Mouse (Mus musculus) hindbrain, embryonic 12.5 days (tissue): Measurements from ENCODE around the gene Gm10295. TPM values are rescaled to one million over a fixed set of nuclear protein-coding genes. Genes with fewer than 3 reads are reported as not detected.

ENCODE experiments used
- ATAC-seq: fragments of 200-750 bp; cut with Nextera tagmentation; 2 replicates; pipeline ENCODE4 v1.8.0; 2017; ENCODE audit warnings: moderate TSS enrichment; ENCODE audit not compliant: low FRiP score
- H3K27ac ChIP-seq: fragments of 300-500 bp; sonication (generic); 2 replicates; pipeline ENCODE4 v1.5.1; 2016; ENCODE audit warnings: mild to moderate bottlenecking
- H3K27me3 ChIP-seq: fragments of 300-500 bp; sonication (generic); 2 replicates; pipeline ENCODE4 v1.6.1; 2016; ENCODE audit warnings: mild to moderate bottlenecking
- H3K36me3 ChIP-seq: fragments of 300-500 bp; sonication (generic); 2 replicates; pipeline ENCODE4 v1.6.1; 2016; ENCODE audit warnings: mild to moderate bottlenecking
- H3K4me1 ChIP-seq: fragments of 300-500 bp; sonication (generic); 2 replicates; pipeline ENCODE4 v1.6.1; 2016
- H3K4me2 ChIP-seq: fragments of 300-500 bp; sonication (generic); replicated peaks from 2 replicates; pipeline ENCODE4 v1.6.1; 2016; ENCODE audit warnings: mild to moderate bottlenecking
- H3K4me3 ChIP-seq: fragments of 300-500 bp; sonication (generic); 2 replicates; pipeline ENCODE4 v1.5.1; 2016; ENCODE audit warnings: mild to moderate bottlenecking
- H3K9ac ChIP-seq: fragments of 300-500 bp; sonication (generic); 2 replicates; pipeline ENCODE4 v1.6.1; 2016; ENCODE audit warnings: mild to moderate bottlenecking, moderate library complexity
- H3K9me3 ChIP-seq: fragments of 300-500 bp; sonication (generic); replicated peaks from 2 replicates; pipeline ENCODE4 v1.6.1; 2016; ENCODE audit warnings: mild to moderate bottlenecking
- WGBS: fragments of 180-500 bp; shearing (Covaris S2); methylation state at CpG from one replicate; pipeline ENCODE4 v1.1.7; 2016; 5-methylcytosine and 5-hydroxymethylcytosine counted together
- polyA plus RNA-seq: library from polyadenylated mRNA; unstranded; fragments of >200 nt; fragmentation: Nextera tagmentation; extraction: Ambion mirVana; gene quantifications from 2 replicates; pipeline ENCODE4 v1.2.1, GENCODE M21; 2016

The Gm10295 gene
- not detected in 2 replicates for polyA plus RNA-seq

DNA sequence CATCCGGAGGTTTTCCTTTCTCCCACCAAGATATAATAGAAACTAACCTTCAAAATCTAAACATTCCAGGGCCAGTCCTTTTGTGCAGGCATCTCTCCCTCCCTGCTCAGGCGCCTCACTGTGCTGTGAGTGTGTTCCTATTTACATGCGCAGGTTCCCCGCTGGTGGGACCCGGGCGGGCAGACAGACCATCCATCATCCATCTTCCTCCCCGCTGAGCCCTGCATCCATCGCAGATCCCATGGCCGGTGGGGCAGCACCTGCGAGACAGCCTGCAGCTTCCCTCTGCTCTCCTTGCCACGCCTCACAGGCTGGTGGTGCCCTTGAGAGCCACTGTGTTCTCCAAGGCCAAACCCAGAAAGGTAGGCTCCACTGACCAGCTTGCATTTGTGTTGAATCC, at the start of gene Gm10295:
Gene Gm10295 (minus strand): TSS at position 122 of the 400 bp plus-strand sequence.
- Histone ChIP-seq H3K36me3 (no peaks in the 10 kb centered on the region), H3K9ac (no peak within 1 kb of the TSS), H3K9me3 (no peaks in the 10 kb centered on the region), H3K27ac (peak within 1 kb of the TSS; percentile 62; the same call in 1 of the 2 replicates), H3K4me1 (peaks cover 11% of the 10 kb centered on the region), H3K4me2 (peak within 1 kb of the TSS; percentile 42), H3K4me3 (no peak within 1 kb of the TSS), H3K27me3 (no peaks in the 10 kb centered on the region)
- 3% methylated on average over 11 of the region's 11 CpGs for WGBS
- peak; percentile 73 for ATAC-seq

DNA sequence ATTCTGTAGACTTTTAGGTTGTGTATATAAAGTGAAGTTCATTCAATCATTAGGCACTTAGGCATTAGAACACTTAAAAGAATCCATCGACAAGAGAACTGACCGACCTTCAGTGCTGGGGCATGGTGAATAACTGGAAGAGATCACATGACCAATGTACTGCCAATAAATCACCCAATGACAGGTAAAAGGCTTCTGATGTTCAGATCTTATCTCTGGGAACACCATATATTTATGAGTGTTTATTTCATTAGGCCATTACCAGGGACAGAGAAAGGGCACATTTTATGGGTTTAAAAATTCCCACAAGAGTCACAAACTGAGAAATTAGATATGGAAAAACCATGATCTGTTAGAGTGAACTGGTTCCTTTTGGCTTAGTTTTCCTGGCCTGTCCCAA, 49.7 kb upstream of the Gm10295 start:
- Histone ChIP-seq H3K36me3 (no peaks in the 10 kb centered on the region), H3K4me1 (no peaks in the 10 kb centered on the region), H3K9me3 (no peaks in the 10 kb centered on the region), H3K4me3 (no peak overlapping the region), H3K27ac (no peak overlapping the region), H3K4me2 (no peak overlapping the region), H3K27me3 (no peaks in the 10 kb centered on the region), H3K9ac (no peak overlapping the region)
- 82% methylated on average over 2 of the region's 2 CpGs for WGBS
- ATAC-seq = no peak

DNA sequence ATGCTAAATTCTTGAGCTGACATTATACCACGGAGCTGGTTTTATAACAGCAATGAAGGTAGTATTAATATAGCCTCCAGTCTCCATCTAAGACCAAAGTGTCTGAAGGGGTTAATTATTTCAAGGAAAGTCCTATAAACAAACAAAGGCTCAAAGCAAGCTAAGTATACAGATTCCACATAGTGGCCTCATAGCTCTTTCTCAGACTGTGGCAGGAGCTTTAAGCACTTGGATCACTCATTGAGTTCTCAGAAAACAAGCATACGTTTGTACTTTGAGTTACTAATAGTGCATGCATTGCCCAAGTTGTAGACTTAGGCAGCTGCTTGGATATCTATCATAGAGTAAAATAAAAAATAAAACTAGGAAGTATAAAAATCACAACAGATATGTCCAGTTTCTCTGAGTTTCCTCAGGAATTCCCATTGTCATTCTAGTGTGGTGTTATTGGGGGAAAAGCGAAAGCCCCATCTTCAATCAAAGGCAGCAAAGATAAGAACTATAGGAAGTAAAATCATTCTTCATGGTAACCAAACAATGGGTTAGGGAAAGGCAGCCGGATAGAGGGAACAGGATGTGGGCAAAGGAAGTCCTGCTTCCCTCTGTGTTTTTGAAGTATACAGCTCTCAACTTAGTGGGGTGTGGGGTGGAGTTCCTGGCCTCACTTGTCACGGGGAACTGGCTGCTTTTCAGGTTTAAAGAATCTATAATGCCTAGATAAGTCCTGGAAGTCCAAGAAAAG, 48.8 kb upstream of the Gm10295 start:
- ATAC-seq = no peak
- no peak overlapping the region for H3K4me2 ChIP-seq
- whole genome bisulfite sequencing = 77% methylated on average over 5 of the region's 5 CpGs
- H3K36me3 ChIP-seq = no peaks in the 10 kb centered on the region
- H3K9ac ChIP-seq = no peak overlapping the region
- H3K9me3 ChIP-seq = no peaks in the 10 kb centered on the region
- H3K27me3 ChIP-seq = no peaks in the 10 kb centered on the region
- H3K4me3 ChIP-seq = no peak overlapping the region
- no peaks in the 10 kb centered on the region for H3K4me1 ChIP-seq
- H3K27ac ChIP-seq = no peak overlapping the region

DNA sequence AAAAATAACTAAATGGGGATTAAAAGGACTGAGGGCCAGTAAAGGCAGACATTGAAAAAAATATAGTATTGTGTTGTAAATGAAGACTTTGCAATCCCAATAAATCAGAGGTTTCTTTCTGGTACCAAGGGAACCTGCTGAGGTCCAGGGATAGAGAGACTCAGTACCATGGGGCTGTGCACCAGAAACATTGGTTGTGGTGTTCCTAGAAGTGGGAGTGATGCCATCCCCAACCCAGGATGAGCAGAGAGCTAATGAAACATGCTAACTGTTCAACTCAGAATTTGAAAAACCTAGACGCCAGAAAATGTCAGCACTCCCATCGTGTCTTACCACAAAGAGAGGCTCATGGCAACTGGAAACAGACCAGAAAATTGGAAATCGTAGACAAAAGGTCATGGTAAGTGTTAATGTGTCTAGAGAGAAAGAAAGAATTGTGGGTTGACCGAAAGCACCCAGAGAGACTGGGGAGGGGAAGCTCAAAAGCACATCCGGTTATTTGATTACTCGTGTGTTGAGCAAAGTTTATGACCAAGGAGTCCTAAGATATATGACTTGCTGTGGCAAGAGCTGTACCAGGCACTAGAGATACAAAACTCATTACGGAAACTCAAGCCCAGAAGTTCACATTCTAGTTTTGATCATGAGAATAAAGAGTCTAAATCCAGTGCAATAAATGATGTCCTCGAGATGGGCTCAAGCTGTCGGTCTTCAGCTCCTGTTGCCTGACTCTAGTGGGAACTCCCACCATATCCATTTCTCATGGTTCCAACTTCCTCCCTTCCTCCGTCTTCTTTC, 47.9 kb upstream of the Gm10295 start:
- 83% methylated on average over 10 of the region's 10 CpGs for WGBS
- H3K9ac ChIP-seq = no peak overlapping the region
- no peaks in the 10 kb centered on the region for H3K4me1 ChIP-seq
- no peak overlapping the region for H3K27ac ChIP-seq
- H3K4me2 ChIP-seq = no peak overlapping the region
- no peaks in the 10 kb centered on the region for H3K27me3 ChIP-seq
- H3K36me3 ChIP-seq = no peaks in the 10 kb centered on the region
- H3K9me3 ChIP-seq = no peaks in the 10 kb centered on the region
- no peak overlapping the region for H3K4me3 ChIP-seq
- ATAC-seq = no peak

DNA sequence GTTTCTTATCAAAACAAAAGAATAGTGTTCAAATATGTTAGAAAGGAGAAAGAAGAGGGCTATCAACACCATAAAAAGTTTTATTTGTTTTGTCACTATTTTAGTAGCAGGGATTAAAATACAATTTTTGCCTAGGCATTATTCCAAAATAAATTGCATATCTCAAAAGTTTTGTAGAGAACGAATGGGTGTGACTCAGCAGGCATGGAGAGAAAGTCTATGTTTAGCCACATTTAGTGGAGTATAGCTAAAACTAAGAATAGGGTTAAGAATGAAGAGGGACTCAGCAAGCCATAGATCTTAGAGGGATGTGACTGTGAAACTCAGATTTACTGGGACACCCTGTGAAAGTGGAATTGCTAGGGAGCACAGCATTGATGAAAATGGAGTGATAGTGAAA, 47.1 kb upstream of the Gm10295 start:
- Histone ChIP-seq H3K36me3 (no peaks in the 10 kb centered on the region), H3K4me1 (no peaks in the 10 kb centered on the region), H3K9me3 (no peaks in the 10 kb centered on the region), H3K4me3 (no peak overlapping the region), H3K9ac (no peak overlapping the region), H3K4me2 (no peak overlapping the region), H3K27me3 (no peaks in the 10 kb centered on the region), H3K27ac (no peak overlapping the region)
- ATAC-seq = no peak
- WGBS = 80% methylated on average over 1 of the region's 1 CpGs

DNA sequence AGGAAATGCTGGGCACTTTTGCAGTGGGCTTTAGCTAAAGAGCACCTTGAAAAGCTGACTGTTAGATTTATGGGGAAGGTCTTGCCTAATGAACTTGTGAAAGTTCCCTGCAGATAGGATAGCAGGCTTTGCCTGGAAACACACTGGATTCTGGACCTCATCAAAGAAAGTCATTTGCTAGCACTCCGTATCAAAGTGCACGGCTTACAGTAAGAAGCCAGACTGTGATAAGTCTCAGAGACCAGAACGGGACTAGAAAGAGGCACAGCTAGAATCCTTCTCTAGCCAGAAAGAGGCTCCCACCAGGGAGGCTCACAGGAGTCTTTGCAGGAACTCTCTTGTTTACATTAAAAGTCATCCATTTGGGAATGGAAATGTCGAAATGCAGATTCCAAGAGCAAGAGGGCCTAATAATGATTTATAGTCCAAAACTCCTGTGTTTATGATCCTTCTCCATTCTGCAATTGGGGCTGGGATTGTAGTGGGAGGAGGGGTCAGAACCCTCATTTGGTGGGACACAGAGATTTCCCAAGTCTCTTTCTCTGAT, 41.6 kb upstream of the Gm10295 start:
- Histone ChIP-seq H3K27ac (no peak overlapping the region), H3K36me3 (no peaks in the 10 kb centered on the region), H3K4me1 (no peaks in the 10 kb centered on the region), H3K27me3 (no peaks in the 10 kb centered on the region), H3K4me2 (no peak overlapping the region), H3K9ac (no peak overlapping the region), H3K4me3 (no peak overlapping the region), H3K9me3 (no peaks in the 10 kb centered on the region)
- ATAC-seq = no peak
- 37% methylated on average over 4 of the region's 4 CpGs for WGBS

DNA sequence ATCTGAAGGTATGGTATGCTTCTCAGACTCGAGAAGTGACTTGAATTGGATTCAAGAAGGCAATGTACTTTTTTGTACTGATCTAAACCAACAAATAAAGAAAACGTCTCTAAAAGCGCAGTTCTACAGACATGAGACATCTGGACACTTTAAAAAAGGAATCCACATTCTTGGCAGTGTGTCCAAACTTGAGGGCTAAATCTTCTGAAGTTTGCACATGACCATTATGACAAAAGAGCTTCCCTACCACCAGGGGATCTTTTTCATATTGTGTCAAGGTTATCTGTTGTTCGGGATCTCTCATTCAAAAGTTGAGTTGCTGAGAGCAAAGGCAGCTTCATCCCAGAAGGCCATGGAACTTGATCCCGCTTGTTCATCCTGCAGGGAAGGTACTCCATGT, 40.0 kb upstream of the Gm10295 start:
- Histone ChIP-seq H3K9ac (no peak overlapping the region), H3K36me3 (no peaks in the 10 kb centered on the region), H3K4me1 (no peaks in the 10 kb centered on the region), H3K27ac (no peak overlapping the region), H3K4me3 (no peak overlapping the region), H3K4me2 (no peak overlapping the region), H3K9me3 (no peaks in the 10 kb centered on the region), H3K27me3 (no peaks in the 10 kb centered on the region)
- WGBS = 78% methylated on average over 5 of the region's 5 CpGs
- no peak for ATAC-seq

DNA sequence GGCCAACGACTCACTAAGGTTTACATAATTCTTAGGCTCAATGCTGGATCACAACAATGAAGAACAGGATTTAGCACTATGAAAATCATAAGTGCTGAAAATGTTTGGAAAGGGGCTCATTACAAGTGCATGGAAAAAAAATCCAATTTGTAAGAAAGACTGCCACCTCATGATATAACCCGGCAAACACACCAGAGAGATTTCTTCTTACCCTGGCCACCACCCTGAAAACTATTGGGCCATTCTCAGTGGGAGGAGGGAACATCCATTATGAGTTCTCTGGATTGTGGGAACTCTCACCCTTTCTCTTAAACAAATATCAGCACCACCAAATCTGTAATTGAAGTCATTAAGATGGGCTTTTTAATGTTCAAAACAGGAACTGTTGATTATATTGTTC, 39.0 kb upstream of the Gm10295 start:
- Histone ChIP-seq H3K4me2 (no peak overlapping the region), H3K36me3 (no peaks in the 10 kb centered on the region), H3K27me3 (no peaks in the 10 kb centered on the region), H3K27ac (no peak overlapping the region), H3K9me3 (no peaks in the 10 kb centered on the region), H3K9ac (no peak overlapping the region), H3K4me1 (peaks cover 4% of the 10 kb centered on the region; the same call in 1 of the 2 replicates), H3K4me3 (no peak overlapping the region)
- 85% methylated on average over 2 of the region's 2 CpGs for whole genome bisulfite sequencing
- no peak for ATAC-seq

DNA sequence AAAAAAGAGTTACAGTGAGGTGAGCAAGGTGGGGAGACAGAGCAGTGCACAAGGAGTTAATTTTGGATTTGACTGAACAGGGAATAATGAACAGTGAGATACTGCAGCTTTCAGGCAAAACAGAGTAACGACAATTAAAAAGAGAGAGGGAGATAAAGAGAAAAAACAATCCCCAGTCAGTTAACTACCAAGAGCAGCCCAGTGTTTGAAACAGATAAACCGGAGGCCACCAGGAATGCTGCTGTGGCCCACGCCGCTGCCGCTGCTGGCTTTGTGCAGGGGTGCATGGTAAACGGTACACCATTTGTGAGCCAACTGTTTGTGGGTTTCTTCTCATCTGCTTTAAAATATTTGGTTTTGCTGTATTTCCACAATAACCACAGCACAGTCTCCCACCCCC, 34.8 kb upstream of the Gm10295 start:
- WGBS = 27% methylated on average over 6 of the region's 6 CpGs
- H3K9me3 ChIP-seq = no peaks in the 10 kb centered on the region
- no peak for ATAC-seq
- H3K4me1 ChIP-seq = peaks cover 28% of the 10 kb centered on the region
- no peak overlapping the region; the same call in 1 of the 2 replicates for H3K4me2 ChIP-seq
- H3K36me3 ChIP-seq = no peaks in the 10 kb centered on the region
- no peaks in the 10 kb centered on the region for H3K27me3 ChIP-seq
- H3K4me3 ChIP-seq = no peak overlapping the region
- no peak overlapping the region for H3K9ac ChIP-seq
- H3K27ac ChIP-seq = no peak overlapping the region

DNA sequence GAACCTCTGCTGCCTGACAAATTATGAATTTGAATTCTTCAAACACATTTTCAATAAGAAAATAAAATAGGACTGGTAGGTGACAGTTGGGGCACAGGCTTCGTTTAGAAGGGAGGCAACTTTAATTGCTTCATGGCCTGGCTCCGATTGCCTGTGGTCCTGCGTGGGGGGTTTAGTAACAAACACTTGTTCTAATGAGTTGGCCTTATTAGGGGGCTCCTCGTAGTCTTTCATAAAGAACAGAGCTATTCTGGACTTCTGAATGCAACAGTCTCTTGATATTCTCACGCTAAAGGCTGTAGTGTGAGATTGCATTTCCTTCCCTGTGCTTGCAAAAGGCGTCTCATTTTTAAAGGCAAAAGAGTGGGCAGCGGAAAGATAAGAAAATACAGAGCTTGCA, 33.6 kb upstream of the Gm10295 start:
- Histone ChIP-seq H3K9me3 (no peaks in the 10 kb centered on the region), H3K4me1 (peaks cover 36% of the 10 kb centered on the region), H3K4me2 (no peak overlapping the region), H3K36me3 (no peaks in the 10 kb centered on the region), H3K27ac (peak overlapping the region; percentile 90), H3K27me3 (no peaks in the 10 kb centered on the region), H3K9ac (no peak overlapping the region), H3K4me3 (no peak overlapping the region)
- 27% methylated on average over 7 of the region's 7 CpGs for WGBS
- no peak for ATAC-seq

DNA sequence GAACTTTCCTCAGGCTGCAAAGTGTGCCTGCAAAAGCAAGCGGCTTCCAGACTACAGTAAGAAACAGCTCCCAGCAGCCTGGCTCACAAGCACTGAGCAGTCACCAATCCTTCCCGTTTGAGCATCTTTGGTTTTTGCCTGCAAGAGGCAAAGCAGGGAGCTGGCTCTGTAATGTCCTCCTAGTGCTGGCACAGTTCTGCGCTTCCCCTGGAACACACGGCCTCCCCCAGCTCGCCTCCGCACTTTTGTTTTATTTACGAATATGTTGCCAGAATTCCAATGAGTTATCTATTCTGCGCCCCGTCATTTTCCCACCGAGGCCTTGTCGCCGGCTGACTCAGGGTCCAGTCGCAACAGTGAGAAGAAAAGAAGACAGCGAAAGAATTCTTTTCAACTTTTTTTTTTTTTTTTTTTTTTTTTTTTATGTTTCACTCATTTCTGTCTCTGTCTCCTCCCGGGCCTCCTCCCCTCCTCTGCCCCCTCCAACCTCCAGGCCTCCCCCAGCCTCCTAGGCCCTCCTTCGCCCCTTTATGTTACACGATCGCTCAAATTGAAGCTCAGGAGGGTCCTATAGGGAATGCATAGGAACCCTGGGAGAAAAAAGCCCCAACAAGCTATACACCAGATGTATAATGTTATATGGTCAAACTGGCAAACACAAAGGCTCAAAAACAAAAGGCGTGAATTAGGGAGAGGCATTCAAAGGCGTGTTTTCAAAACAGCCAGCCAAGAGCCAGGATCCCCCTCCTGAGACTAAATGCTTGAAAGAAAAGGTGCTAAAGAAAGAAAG, 32.3 kb upstream of the Gm10295 start:
- H3K4me1 ChIP-seq = peaks cover 36% of the 10 kb centered on the region

More for the DNA sequence above, 32.3 kb upstream of the Gm10295 start:
- no peaks in the 10 kb centered on the region for H3K27me3 ChIP-seq
- peak overlapping the region; percentile 18; the same call in 1 of the 2 replicates for H3K9ac ChIP-seq
- peak overlapping the region; percentile 90 for H3K27ac ChIP-seq
- H3K4me3 ChIP-seq = no peak overlapping the region
- no peaks in the 10 kb centered on the region for H3K36me3 ChIP-seq
- no peaks in the 10 kb centered on the region for H3K9me3 ChIP-seq
- 6% methylated on average over 20 of the region's 20 CpGs for WGBS
- ATAC-seq = peak; percentile 89
- peak overlapping the region; percentile 44 for H3K4me2 ChIP-seq
